Mouse (Mus musculus): ENCODE results near the gene Rxfp2. TPM values are rescaled to one million over a fixed set of nuclear protein-coding genes. Genes with fewer than 3 reads are reported as not detected.

Rxfp2 gene
- polyA plus RNA-seq, 1 experiment from 2014 or later = 0.68 TPM

DNA sequence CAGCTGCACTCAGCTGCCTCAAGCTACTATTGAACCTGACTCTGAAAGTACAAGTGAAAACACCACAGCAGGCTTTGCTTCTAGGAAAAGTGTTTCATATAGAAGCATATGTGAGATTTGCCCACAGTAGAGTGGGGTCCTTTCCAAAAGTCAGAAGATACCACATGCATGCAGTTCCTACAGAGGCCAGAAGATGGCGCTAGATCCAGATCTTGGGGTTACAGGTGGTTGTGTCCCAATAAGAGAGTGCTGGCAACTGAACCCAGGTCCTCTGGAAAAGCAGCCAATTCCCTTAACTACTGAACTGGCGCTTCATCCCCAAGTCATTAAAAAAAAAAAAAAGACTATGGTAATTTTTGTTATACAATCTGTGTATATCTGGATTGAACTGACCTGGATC lies 5.7 kb downstream of the Rxfp2 start:
- 76% methylated on average over 2 of the region's 2 CpGs for whole genome bisulfite sequencing
- ATAC-seq (ENCODE audit: insufficient read depth) = no peak

GRCm38 (mm10) chr5:150024901-150025300 lies 6.4 kb downstream of the Rxfp2 start:
- Histone ChIP-seq H3K9me3 (ENCODE audit: low read depth, low read length) (no peaks in the 10 kb centered on the region), H3K9ac (no peak overlapping the region), H3K27me3 (ENCODE audit: insufficient read depth, low read length) (no peaks in the 10 kb centered on the region), H3K27ac (ENCODE audit: low read depth) (no peak overlapping the region), H3K4me2 (no peak overlapping the region), H3K4me1 (ENCODE audit: insufficient read depth) (no peaks in the 10 kb centered on the region), H3K4me3 (ENCODE audit: low read depth, low read length) (no peak overlapping the region), H3K36me3 (ENCODE audit: insufficient read depth) (no peaks in the 10 kb centered on the region)
- WGBS = 91% methylated on average over 14 of the region's 14 CpGs
- DNase-seq = no peak
- no peak for ATAC-seq (ENCODE audit: insufficient read depth)
- TF ChIP-seq CTCF (IDR thresholded peaks at IDR 0.05; ENCODE audit: low read depth) = no peak

More for the DNA sequence above, 5.7 kb downstream of the Rxfp2 start:
- Histone ChIP-seq H3K36me3 (ENCODE audit: insufficient read depth) (no peaks in the 10 kb centered on the region), H3K27me3 (ENCODE audit: insufficient read depth, low read length) (no peaks in the 10 kb centered on the region), H3K9ac (no peak overlapping the region), H3K9me3 (ENCODE audit: low read depth, low read length) (no peaks in the 10 kb centered on the region), H3K4me1 (ENCODE audit: insufficient read depth) (no peaks in the 10 kb centered on the region), H3K4me3 (ENCODE audit: low read depth, low read length) (no peak overlapping the region), H3K4me2 (no peak overlapping the region), H3K27ac (ENCODE audit: low read depth) (no peak overlapping the region)
- TF ChIP-seq CTCF (IDR thresholded peaks at IDR 0.05; ENCODE audit: low read depth) = peak; percentile 46
- DNase-seq = no peak

GRCm38 (mm10) chr5:150025326-150025725 lies 6.9 kb downstream of the Rxfp2 start:
- H3K9me3 ChIP-seq (ENCODE audit: low read depth, low read length) = no peaks in the 10 kb centered on the region
- no peak for TF ChIP-seq CTCF (IDR thresholded peaks at IDR 0.05; ENCODE audit: low read depth)
- 77% methylated on average over 15 of the region's 15 CpGs for WGBS
- no peak for ATAC-seq (ENCODE audit: insufficient read depth)
- H3K9ac ChIP-seq = no peak overlapping the region
- no peak for DNase-seq
- no peak overlapping the region for H3K27ac ChIP-seq (ENCODE audit: low read depth)
- no peaks in the 10 kb centered on the region for H3K36me3 ChIP-seq (ENCODE audit: insufficient read depth)
- no peaks in the 10 kb centered on the region for H3K4me1 ChIP-seq (ENCODE audit: insufficient read depth)
- no peak overlapping the region for H3K4me3 ChIP-seq (ENCODE audit: low read depth, low read length)
- H3K4me2 ChIP-seq = no peak overlapping the region
- no peaks in the 10 kb centered on the region for H3K27me3 ChIP-seq (ENCODE audit: insufficient read depth, low read length)

DNA sequence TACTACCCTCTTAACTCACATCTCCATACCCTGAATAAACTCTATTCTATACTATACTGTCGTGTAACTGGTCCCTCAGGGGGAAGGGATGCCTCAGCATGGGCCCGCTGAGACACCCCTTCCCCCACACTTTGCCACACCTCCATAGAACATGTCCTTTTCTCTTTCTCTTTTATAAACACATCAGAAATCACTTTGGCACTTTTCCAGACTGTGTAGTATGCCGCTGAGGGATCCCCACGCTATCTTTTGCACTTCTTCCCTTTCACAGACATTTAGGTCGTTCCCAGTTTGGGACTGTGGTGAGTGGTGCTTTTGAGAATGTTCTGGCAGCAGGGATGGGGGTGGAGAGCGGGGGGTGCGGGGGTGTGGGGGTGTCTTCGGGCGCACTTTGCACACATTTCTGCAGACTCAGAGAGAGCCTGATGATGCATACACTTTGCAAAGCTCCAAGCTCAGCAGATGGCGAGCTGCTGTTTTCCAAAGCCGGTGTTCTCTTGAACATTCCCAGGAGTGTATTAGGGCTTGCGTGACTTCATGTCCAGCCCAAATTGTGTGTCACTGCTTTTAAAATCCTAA lies 8.1 kb downstream of the Rxfp2 start:
- peak; percentile 53 for DNase-seq

GRCm38 (mm10) chr5:150031201-150031600 lies 12.7 kb downstream of the Rxfp2 start:
- Histone ChIP-seq H3K9me3 (ENCODE audit: low read depth, low read length) (no peaks in the 10 kb centered on the region), H3K36me3 (ENCODE audit: insufficient read depth) (no peaks in the 10 kb centered on the region), H3K9ac (no peak overlapping the region), H3K4me2 (no peak overlapping the region), H3K4me3 (ENCODE audit: low read depth, low read length) (no peak overlapping the region), H3K27ac (ENCODE audit: low read depth) (no peak overlapping the region), H3K4me1 (ENCODE audit: insufficient read depth) (no peaks in the 10 kb centered on the region), H3K27me3 (ENCODE audit: insufficient read depth, low read length) (no peaks in the 10 kb centered on the region)
- ATAC-seq (ENCODE audit: insufficient read depth) (no peak), DNase-seq (no peak)
- no peak for TF ChIP-seq CTCF (IDR thresholded peaks at IDR 0.05; ENCODE audit: low read depth)
- WGBS = 42% methylated on average over 6 of the region's 6 CpGs

More for the DNA sequence above, 8.1 kb downstream of the Rxfp2 start:
- TF ChIP-seq CTCF (IDR thresholded peaks at IDR 0.05; ENCODE audit: low read depth) = no peak
- H3K27me3 ChIP-seq (ENCODE audit: insufficient read depth, low read length) = no peaks in the 10 kb centered on the region
- H3K9ac ChIP-seq = no peak overlapping the region
- WGBS = 62% methylated on average over 12 of the region's 12 CpGs
- no peak overlapping the region for H3K4me2 ChIP-seq
- no peaks in the 10 kb centered on the region for H3K36me3 ChIP-seq (ENCODE audit: insufficient read depth)
- H3K4me3 ChIP-seq (ENCODE audit: low read depth, low read length) = no peak overlapping the region
- no peak for ATAC-seq (ENCODE audit: insufficient read depth)
- no peak overlapping the region for H3K27ac ChIP-seq (ENCODE audit: low read depth)
- H3K4me1 ChIP-seq (ENCODE audit: insufficient read depth) = no peaks in the 10 kb centered on the region
- H3K9me3 ChIP-seq (ENCODE audit: low read depth, low read length) = no peaks in the 10 kb centered on the region

- Histone ChIP-seq H3K27me3 (ENCODE audit: insufficient read depth, low read length) (no peaks in the 10 kb centered on the region), H3K4me3 (ENCODE audit: low read depth, low read length) (no peak overlapping the region), H3K4me1 (ENCODE audit: insufficient read depth) (no peaks in the 10 kb centered on the region), H3K9ac (no peak overlapping the region), H3K36me3 (ENCODE audit: insufficient read depth) (no peaks in the 10 kb centered on the region), H3K9me3 (ENCODE audit: low read depth, low read length) (no peaks in the 10 kb centered on the region), H3K4me2 (no peak overlapping the region), H3K27ac (ENCODE audit: low read depth) (no peak overlapping the region)
- no peak for TF ChIP-seq CTCF (IDR thresholded peaks at IDR 0.05; ENCODE audit: low read depth)
- DNase-seq (no peak), ATAC-seq (ENCODE audit: insufficient read depth) (0 out of 2 replicates have a peak, but pooled peaks have one; percentile 7)
- WGBS = 72% methylated on average over 3 of the region's 3 CpGs
Observed at GRCm38 (mm10) chr5:150031634-150032033, 13.2 kb downstream of the Rxfp2 start.

- no peak overlapping the region for H3K4me3 ChIP-seq (ENCODE audit: low read depth, low read length)
- H3K9me3 ChIP-seq (ENCODE audit: low read depth, low read length) = no peaks in the 10 kb centered on the region
- no peak for TF ChIP-seq CTCF (IDR thresholded peaks at IDR 0.05; ENCODE audit: low read depth)
- H3K36me3 ChIP-seq (ENCODE audit: insufficient read depth) = no peaks in the 10 kb centered on the region
- no peaks in the 10 kb centered on the region for H3K4me1 ChIP-seq (ENCODE audit: insufficient read depth)
- H3K4me2 ChIP-seq = no peak overlapping the region
- 31% methylated on average over 3 of the region's 3 CpGs for WGBS
- no peak overlapping the region for H3K27ac ChIP-seq (ENCODE audit: low read depth)
- H3K9ac ChIP-seq = no peak overlapping the region
- ATAC-seq (ENCODE audit: insufficient read depth) = peak; percentile 65; the same call in 1 of the 2 replicates
- no peaks in the 10 kb centered on the region for H3K27me3 ChIP-seq (ENCODE audit: insufficient read depth, low read length)
- peak; percentile 42 for DNase-seq
Observed at GRCm38 (mm10) chr5:150032075-150032492, 13.6 kb downstream of the Rxfp2 start.
